Mouse (Mus musculus): ENCODE data around the gene Il1f6. TPM values are rescaled to one million over a fixed set of nuclear protein-coding genes. Genes with fewer than 3 reads are reported as not detected.

Gene Il1f6
- not detected in 2 replicates for polyA plus RNA-seq (2012; ENCODE audit: low replicate concordance)

DNA sequence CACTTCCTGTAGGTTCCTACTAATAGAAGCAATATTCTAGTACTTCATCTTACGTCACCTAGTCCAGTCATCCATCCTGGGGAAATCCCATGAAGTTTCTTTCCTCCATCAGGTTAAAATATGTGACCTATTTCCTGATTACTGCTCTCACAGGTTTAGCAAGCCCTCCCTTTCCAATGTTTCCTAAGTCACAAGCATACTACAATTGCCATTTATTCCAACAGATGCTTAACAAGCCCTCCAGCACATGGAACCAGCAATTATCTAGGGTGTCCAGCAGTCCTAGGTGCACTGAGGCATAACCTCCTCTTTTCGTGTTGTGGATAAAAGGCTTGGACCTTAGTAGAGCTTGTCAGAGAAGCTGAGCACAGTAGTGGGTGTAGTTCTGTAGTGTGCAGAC, at the start of gene Il1f6:
TSS of gene Il1f6 (plus strand) at position 301 of the 400 bp plus-strand sequence.

DNA sequence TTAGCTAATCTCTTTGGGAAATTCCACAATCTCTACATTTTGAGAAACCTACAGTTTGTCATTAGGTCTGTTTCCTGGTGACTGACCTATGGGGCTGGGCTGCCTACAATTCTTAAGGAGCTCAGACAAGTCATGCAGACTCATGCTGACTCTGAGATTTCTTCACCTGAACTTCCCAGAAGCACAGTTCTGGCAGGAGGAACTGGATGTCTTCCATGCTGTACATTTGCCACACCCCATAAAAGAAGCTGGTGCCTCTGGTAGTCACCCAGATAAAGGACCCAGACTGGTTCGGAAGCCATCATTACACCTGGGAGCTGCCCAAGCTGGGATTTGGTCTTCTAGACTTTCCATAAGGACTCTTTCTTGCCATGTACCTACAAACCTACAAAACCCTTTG, 29.0 kb upstream of the Il1f6 start, which contains the start of gene Il1f9:
TSS of gene Il1f9 (plus strand) at position 301 of the 400 bp plus-strand sequence.

Other genes starting within 250 kb of the Il1f6 start
- gene Hnmt, start 166.0 kb upstream of the Il1f6 start, polyA plus RNA-seq (2012; ENCODE audit: low replicate concordance) = not detected in 2 replicates
- not detected in 2 replicates for gene Tbpl2, start 118.8 kb upstream of the Il1f6 start, polyA plus RNA-seq (2012; ENCODE audit: low replicate concordance)
- not detected in 2 replicates for gene Il1f8, start 62.3 kb upstream of the Il1f6 start, polyA plus RNA-seq (2012; ENCODE audit: low replicate concordance)
- not detected in 2 replicates for gene Il1f9, start 28.9 kb upstream of the Il1f6 start, polyA plus RNA-seq (2012; ENCODE audit: low replicate concordance)
- gene Il1f5, start 61.5 kb downstream of the Il1f6 start, polyA plus RNA-seq (2012; ENCODE audit: low replicate concordance) = 0.22 TPM in 1 of 2 replicates, not detected in the other
- not detected in 2 replicates for gene Il1f10, start 75.8 kb downstream of the Il1f6 start, polyA plus RNA-seq (2012; ENCODE audit: low replicate concordance)
- 0.25 TPM in 1 of 2 replicates, not detected in the other for gene Il1rn, start 121.4 kb downstream of the Il1f6 start, polyA plus RNA-seq (2012; ENCODE audit: low replicate concordance)
- gene Psd4, start 152.2 kb downstream of the Il1f6 start, polyA plus RNA-seq (2012; ENCODE audit: low replicate concordance) = 15.3 and 27.5 TPM in 2 replicates